Mouse (Mus musculus): ENCODE measurements around the gene Gm3138. TPM values are rescaled to one million over a fixed set of nuclear protein-coding genes. Genes with fewer than 3 reads are reported as not detected.
"Not testable (repeated sequence)": the region's sequence is repeated elsewhere in the genome, so short reads cannot be mapped to it uniquely, and the experiment has no call there.

The Gm3138 gene
- not detected in 2 replicates for polyA plus RNA-seq (2012; rRNA removed)

DNA sequence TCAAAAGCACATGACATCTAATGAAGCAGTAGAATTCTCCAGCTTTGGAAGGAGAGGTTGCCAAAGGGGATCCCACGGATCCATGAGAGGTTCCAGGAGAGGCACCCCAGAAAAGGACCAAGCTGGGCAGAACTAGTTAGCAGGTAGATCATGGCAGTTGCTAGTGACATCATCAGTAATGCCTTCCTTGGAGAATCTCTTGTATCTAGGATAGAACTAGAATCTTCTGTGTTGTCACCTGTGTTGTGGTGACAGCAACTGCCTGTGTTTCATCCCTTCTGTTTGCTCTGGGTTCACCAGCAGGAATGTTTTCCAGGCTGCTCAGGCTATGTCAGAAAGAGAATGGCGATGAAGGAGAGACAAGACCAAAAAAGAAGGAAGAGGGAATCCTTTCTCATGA is at the start of gene Gm3138:
Gm3138 (plus strand) TSS at position 301 of the 400 bp plus-strand sequence.
- DNase-seq (ENCODE audit: low read depth), result not testable (repeated sequence)

DNA sequence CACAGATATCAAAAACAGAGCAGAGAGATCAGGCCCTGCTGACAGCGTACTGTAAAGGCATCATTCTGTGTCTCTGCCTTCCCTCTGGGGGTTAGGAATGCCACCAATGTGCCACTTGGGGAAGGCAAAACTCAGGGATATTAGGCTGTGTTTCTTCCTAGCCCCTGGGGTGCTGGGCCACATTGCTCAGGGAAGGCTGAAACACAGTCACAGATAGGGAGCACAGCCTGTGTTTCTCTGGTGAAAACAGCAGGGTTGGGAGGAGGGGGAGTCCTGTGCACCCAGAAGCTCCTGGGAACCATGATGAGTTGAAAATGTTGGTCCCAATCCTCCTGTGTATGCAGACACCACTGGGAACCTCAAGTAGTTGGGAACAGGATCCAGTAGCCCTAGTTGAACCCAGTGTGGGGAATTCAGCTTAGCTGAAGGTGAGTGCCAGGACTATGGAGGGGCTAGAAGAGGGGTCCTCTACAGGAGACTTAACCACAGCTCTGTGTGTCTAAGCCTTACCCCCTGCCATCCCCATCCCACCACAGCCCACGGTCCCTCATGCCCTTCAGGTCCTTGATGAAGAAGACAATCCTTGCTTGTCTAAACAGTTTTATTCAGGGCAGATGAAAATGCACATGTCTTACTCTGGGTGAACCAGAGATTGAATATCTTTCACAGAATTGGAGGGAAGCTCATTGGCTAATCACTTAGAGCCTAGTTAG is 20.0 kb downstream of the Gm3138 start:
- not testable (repeated sequence) for DNase-seq (ENCODE audit: low read depth)

DNA sequence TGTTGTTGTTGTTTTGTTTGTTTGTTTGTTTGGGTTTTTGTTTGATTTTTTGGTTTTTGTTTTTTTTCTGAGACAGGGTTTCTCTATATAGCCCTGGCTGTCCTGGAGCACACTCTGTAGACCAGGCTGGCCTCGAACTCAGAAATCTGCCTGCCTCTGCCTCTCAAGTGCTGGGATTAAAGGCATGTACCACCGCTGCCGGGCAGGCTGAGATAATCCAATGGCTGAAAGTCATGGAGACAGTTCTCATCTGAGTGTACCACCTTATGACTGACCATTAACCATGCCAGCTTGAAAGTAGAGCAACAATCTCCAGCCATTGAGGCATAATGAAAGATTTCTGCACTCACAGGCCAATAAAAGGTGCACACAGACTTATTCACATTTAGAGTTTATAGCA is 30.4 kb downstream of the Gm3138 start:
- not testable (repeated sequence) for DNase-seq (ENCODE audit: low read depth)

Other genes with a start within 250 kb of the Gm3138 start
- gene Gm5796, start 225.7 kb upstream of the Gm3138 start, polyA plus RNA-seq (2012; rRNA removed), result 0.42 TPM in 2 replicates
- not detected in 2 replicates for gene Gm3115, start 165.5 kb upstream of the Gm3138 start, polyA plus RNA-seq (2012; rRNA removed)
- 0.65 and 1.2 TPM in 2 replicates for gene Gm8108, start 139.1 kb upstream of the Gm3138 start, polyA plus RNA-seq (2012; rRNA removed)
- not detected in 2 replicates for gene Gm3127, start 84.6 kb upstream of the Gm3138 start, polyA plus RNA-seq (2012; rRNA removed)
- gene Gm2974, start 67.1 kb upstream of the Gm3138 start, polyA plus RNA-seq (2012; rRNA removed), result 1.0 and 1.1 TPM in 2 replicates
- 0.15 TPM in 1 of 2 replicates, not detected in the other for gene Gm3149, start 67.7 kb downstream of the Gm3138 start, polyA plus RNA-seq (2012; rRNA removed)
- gene 2610042L04Rik, start 85.1 kb downstream of the Gm3138 start, polyA plus RNA-seq (2012; rRNA removed), result not detected in 2 replicates
- gene Gm3159, start 147.9 kb downstream of the Gm3138 start, polyA plus RNA-seq (2012; rRNA removed), result not detected in 2 replicates
- 0.14 and 0.20 TPM in 2 replicates for gene Gm3164, start 165.8 kb downstream of the Gm3138 start, polyA plus RNA-seq (2012; rRNA removed)
- 0.52 TPM in 1 of 2 replicates, not detected in the other for gene Gm3173, start 181.4 kb downstream of the Gm3138 start, polyA plus RNA-seq (2012; rRNA removed)
- 0.10 TPM in 1 of 2 replicates, not detected in the other for gene Gm3182, start 232.1 kb downstream of the Gm3138 start, polyA plus RNA-seq (2012; rRNA removed)